In the genomic region with DNA sequence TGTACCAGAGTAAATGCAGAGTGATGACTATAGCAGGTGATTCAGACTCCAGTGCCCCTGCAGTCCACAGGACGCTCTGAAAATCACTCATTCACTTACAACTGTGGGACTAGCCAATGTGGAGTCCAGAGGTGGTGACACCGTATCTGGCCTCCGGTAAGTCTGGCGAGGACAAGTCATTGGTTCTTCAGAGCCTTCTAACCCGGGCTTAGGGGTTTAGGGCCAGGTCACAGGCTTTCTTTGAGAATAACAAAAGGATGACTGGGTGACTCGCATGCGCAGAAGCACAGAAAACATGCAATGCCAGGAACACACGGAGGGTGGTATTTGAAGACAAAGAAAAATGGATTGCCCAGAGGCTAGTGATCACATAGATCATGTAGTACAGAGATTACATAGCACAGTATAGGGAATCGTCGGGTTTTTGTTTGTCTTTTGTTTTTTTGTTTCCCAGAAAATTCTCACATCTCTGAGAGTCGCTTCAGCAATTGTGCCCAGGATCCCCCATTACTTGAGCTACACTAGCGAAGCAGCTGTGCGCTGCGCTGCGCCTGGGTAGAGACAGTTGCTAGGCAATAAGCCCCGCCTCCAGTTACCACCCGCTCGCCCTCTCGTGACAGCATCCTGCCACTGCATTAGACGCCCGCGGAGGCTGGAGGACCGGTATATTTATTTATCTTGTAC, we compare ENCODE assay signal across 8 mouse cellular contexts. TPM values are rescaled to one million over a fixed set of nuclear protein-coding genes. Genes with fewer than 3 reads are reported as not detected.
A peak's percentile ranks its signal among the peaks of the same experiment; 100 is the strongest.
DNase-seq lines count a peak whose midpoint lies in the region; ATAC-seq and TF ChIP-seq lines count a peak whose summit lies in the region.

No protein-coding gene starts in this region.

- ATAC-seq in intestine, embryonic 14.5 days (replicated peaks; ENCODE audit: low FRiP score, low TSS enrichment, low read depth): peak; percentile 86

- TF ChIP-seq POLR2A in cortical plate, adult 2 months (IDR thresholded peaks at IDR 0.05; ENCODE audit: extremely low read depth, insufficient read depth, low read length): peak; percentile 73; the same call in 1 of the 2 replicates

- no peak overlapping the region for H3K4me3 ChIP-seq in cortical plate, adult 2 months (ENCODE audit: insufficient read depth, low read length)
- no peak overlapping the region for H3K4me3 ChIP-seq in intestine, embryonic 14.5 days (ENCODE audit: low read depth, low read length)

- peaks cover 4% of the 10 kb centered on the region; the same call in 1 of the 2 replicates for H3K4me1 ChIP-seq in cortical plate, adult 2 months (ENCODE audit: control insufficient read depth, insufficient read depth, low read length)
- peaks cover 7% of the 10 kb centered on the region for H3K4me1 ChIP-seq in intestine, embryonic 14.5 days (replicated peaks; ENCODE audit: control insufficient read depth, insufficient read depth, low read length)

- 19% methylated on average over 23 of the region's 23 CpGs for WGBS in intestine, embryonic 14.5 days

- DNase-seq in adrenal gland, adult 18-20 months (ENCODE audit: low spot score in 2 of 2): peak; percentile 52 to 65
- DNase-seq in gastrocnemius, postnatal 10 days: peak; percentile 84
- DNase-seq in intestine, embryonic 14.5 days (ENCODE audit: low spot score): peak; percentile 94
- DNase-seq in left cerebral cortex, adult 9 months (ENCODE audit: low spot score in 2 of 2): peak; percentile 62 to 86
- peak; percentile 93 for DNase-seq in mesoderm, embryonic 11.5 days (ENCODE audit: low read depth, low spot score)
- peak; percentile 82 for DNase-seq in right cerebral cortex, postnatal 25 days
- DNase-seq in urinary bladder, postnatal 4 days (ENCODE audit: low spot score in 2 of 2): peak; percentile 75 to 84

- peak overlapping the region; percentile 23 for H3K4me2 ChIP-seq in intestine, embryonic 14.5 days (ENCODE audit: low read length)

- no peak overlapping the region for H3K9ac ChIP-seq in intestine, embryonic 14.5 days (ENCODE audit: low read length)

- no peak overlapping the region for H3K27ac ChIP-seq in cortical plate, adult 2 months (ENCODE audit: insufficient read depth, low read length)
- H3K27ac ChIP-seq in intestine, embryonic 14.5 days (ENCODE audit: low read depth): no peak overlapping the region

- peak; percentile 42 for TF ChIP-seq CTCF in cortical plate, adult 2 months (IDR thresholded peaks at IDR 0.05; ENCODE audit: extremely low read depth, insufficient read depth, low read length)

- H3K27me3 ChIP-seq in intestine, embryonic 14.5 days (replicated peaks; ENCODE audit: control insufficient read depth, insufficient read depth, low read length): peaks cover 18% of the 10 kb centered on the region

- H3K36me3 ChIP-seq in intestine, embryonic 14.5 days (ENCODE audit: control insufficient read depth, insufficient read depth, low read length): no peaks in the 10 kb centered on the region

- no peaks in the 10 kb centered on the region for H3K9me3 ChIP-seq in intestine, embryonic 14.5 days (ENCODE audit: control insufficient read depth, low read length)

RNA-seq across cellular contexts. Expression of gene Dmrtb1, which starts 10.2 kb away (rescaled TPM):
- total RNA-seq in adrenal gland, adult 18-20 months (2021): not detected
- polyA plus RNA-seq in cortical plate, adult 2 months (2012; rRNA removed): 1.4 and 1.6 TPM in 2 replicates
- not detected for total RNA-seq in gastrocnemius, postnatal 10 days (2021)
- not detected in 2 replicates for polyA plus RNA-seq in intestine, embryonic 14.5 days (2014; fragmentation: Nextera tagmentation; extraction: Ambion mirVana)
